Mouse (Mus musculus): ENCODE data around the gene Olfr322.
"Not testable (repeated sequence)": the region's sequence is repeated elsewhere in the genome, so short reads cannot be mapped to it uniquely, and the experiment has no call there.

The Olfr322 gene

DNA sequence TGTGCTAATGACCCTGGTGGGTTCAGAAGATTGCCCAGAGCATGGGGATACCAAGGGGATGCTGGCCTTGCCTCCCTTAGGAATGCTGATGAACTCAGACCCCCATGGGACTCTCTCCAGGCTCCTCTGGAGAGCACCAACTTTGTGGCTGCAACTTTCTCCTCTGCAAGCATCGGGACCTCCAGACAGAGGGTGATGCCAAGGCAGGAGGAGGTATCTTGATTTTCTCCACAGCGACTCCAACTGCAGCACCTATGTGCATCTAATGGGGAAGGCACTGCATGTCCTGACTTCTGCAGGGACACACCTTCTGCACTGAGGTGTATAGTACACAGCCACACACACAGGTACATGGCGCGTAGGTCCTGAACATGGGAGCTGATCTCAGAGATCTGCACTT is at the start of gene Olfr322:
Gene Olfr322, plus strand, starts transcription at position 187 of the 400 bp plus-strand sequence.
- DNase-seq (ENCODE audit: inconsistent age in 2 of 2, low spot score in 1 of 2) = no peak

DNA sequence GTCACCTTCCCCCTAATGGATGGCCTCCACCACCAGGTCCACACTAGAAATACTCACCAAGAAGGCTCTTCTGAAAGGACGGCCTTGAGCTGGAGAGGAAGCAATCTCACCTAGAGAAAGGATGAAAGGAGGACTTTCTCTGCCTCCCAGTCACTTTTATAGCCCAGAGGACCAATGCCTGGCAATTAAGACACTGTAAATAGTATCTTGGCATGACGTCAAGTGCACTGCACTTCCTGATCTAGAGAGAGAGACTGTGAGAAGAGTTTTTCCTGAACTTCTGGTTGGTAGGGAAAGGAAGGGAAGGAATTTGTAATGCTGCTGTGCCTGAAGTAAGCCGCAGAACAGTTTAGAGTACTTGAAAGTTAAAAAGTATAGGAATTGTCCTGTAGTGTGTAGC is 45.2 kb upstream of the Olfr322 start:
- no peak for DNase-seq (ENCODE audit: inconsistent age in 2 of 2, low spot score in 1 of 2)

DNA sequence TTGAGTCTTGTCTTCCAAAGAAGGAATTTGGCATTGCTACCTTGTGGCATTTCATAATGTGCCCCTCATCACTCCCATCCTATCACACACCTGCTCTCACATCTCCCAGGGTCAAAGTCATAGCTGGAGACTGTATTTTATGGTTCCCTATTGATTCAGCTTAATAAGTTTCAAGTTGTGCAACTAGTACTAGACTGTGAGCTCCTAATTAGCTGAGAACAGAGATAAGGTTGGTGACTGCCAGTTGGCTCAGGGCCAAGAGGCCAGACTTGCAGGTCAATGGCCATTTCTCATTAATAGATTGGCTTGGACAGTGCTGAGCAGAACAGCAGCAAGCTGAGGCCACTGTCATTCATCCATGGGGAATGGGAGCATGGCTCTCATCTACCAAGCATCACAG is 44.1 kb upstream of the Olfr322 start:
- no peak for DNase-seq (ENCODE audit: inconsistent age in 2 of 2, low spot score in 1 of 2)

DNA sequence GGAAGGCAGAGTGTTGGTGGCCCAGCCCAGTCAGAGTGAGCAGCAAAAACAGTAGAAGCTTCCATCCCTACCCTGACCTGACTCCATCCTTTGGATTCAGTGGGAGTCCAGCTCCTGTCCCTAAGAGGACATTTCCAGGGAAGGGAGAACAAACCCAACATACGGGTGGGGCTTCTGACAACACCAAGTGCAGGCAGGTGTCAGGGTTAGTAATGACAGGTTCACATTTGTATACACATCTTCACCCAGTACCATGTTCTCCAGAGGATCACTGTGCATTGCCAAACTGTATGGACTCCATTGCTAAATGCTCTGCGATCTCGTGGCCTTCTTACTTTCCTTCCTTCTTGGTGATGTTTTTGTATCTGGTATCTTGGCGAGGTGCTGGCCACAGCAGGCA is 42.6 kb upstream of the Olfr322 start, which contains the start of gene 2210407C18Rik:
Gene 2210407C18Rik, minus strand, starts transcription at position 101 of the 400 bp plus-strand sequence.
- no peak for DNase-seq (ENCODE audit: inconsistent age in 2 of 2, low spot score in 1 of 2)

DNA sequence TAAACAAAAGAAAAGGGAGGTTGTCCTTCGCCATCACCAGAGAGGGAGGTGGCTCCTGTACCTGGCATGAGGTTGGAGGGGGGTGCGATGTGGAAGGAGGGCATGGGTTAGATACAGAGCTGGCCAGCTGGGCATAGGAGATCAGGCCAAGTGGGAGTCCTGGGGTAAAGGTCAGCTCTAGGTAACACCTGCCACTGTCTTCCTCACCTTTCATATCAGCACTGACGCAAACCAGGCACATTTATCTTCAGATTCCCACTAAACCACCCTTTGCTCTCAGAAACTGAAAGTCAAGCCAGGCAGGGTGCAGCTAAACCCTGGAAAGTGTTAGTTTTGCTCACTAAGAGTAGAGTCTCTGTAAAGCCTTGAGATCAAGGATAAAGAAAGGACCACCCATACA is 40.2 kb upstream of the Olfr322 start:
- no peak for DNase-seq (ENCODE audit: inconsistent age in 2 of 2, low spot score in 1 of 2)

DNA sequence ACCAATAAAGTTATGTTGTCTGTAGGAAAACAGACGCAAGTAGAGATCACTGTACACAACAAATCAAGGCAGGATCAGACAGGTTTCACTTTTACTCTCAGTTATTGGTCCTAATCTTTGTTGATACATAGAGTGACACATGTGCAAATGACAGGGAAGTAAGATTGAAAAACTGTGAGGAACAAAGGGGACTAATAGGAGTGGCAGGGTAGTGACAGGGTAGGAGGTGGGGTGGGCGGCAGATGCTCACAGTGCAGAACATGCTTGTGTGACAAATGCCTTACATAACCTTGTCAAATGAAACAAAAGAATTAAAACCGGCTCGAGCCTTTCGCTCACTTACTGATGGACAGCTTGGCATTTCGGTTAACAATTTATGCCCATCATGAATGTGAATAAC is 39.8 kb upstream of the Olfr322 start:
- no peak for DNase-seq (ENCODE audit: inconsistent age in 2 of 2, low spot score in 1 of 2)

DNA sequence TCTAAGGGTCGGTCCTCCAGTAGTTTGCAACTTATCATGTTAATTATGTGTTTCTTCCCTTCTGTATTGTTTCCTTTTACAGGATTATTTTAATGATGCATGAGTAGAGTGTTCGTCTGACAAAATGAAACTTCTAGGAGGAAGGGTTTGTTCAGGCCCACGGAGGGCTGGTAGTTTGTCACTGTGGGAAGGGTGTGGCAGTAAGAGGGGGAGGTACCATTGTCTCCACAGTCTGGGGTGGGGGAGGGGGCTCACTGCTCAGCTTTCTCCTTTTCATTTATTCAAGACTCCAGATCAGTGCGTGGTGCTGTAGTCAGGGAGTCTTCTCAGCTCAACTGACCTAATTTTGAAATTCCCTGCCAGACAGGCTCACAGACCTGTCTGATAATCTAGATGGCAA is 32.4 kb upstream of the Olfr322 start:
- DNase-seq (ENCODE audit: inconsistent age in 2 of 2, low spot score in 1 of 2) = no peak

DNA sequence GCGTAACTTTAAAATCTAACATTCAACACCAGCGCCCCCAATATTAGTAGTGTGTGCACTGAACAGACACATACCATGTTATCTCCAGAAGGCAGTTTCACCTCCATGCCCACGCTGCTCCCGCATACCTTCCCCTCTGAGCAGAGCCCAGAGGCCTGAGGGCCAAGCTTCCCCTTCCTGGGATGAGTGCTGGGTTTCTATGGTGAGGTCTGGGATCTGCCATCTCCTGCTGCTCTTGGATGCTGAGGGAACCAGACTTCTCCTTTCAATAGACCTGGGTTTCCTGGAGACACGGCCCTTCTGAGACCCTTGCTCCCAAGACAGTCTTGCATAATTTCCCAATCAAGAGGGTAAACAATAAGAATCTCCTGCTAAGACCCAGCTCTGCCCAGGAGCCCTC is 28.2 kb upstream of the Olfr322 start, which contains the start of gene Olfr323:
Gene Olfr323, minus strand, starts transcription at position 101 of the 400 bp plus-strand sequence.
- no peak for DNase-seq (ENCODE audit: inconsistent age in 2 of 2, low spot score in 1 of 2)

DNA sequence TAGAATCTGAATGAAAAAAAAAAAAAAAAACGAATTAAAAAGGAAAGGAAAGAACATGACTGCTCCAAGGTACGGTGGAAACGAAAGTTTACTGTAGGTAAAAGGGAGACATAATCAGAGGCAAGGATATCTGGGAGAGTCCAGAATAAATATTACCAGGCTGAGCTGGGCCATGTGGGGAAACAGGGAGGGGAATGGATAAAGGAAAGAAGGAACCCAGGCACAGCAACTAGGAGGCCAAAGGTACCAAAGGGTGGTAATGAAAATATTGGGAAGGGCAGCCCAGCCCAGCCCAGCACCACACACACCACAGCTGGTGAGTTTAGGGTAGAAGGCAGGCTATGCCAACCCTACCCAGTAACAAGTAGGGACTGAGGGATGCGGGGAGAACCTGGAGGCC is 23.7 kb upstream of the Olfr322 start:
- DNase-seq (ENCODE audit: inconsistent age in 2 of 2, low spot score in 1 of 2) = no peak

DNA sequence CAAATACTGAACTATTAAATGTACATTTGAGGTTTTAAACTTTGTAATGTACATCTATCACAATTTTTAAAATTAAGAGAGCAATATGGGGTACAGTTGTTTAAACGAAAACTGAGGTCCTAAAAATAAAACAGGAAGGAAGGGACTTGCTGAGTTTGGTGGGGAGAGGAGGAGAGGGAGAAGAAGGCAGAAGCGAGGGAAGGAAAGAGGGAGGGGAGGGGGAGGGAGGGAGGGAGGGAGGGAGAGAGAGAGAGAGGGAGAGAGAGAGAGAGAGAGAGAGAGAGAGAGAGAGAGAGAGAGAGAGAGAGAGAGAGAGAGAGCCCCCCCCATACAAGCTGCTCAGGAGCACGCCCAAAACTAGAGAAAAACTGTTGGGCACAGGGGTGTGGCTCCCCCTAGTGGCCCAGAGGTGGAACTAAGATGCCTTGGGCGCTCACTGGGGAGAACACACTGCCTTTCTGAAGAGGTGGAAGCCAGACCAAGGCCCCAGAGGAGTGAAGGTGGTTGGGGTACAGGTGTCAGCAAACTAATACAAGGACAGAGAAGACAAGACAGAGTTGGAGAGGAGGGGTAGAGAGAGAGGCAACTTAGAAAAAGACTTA is 22.1 kb upstream of the Olfr322 start:
- peak; percentile 45 to 72 for DNase-seq (ENCODE audit: inconsistent age in 2 of 2, low spot score in 1 of 2)

DNA sequence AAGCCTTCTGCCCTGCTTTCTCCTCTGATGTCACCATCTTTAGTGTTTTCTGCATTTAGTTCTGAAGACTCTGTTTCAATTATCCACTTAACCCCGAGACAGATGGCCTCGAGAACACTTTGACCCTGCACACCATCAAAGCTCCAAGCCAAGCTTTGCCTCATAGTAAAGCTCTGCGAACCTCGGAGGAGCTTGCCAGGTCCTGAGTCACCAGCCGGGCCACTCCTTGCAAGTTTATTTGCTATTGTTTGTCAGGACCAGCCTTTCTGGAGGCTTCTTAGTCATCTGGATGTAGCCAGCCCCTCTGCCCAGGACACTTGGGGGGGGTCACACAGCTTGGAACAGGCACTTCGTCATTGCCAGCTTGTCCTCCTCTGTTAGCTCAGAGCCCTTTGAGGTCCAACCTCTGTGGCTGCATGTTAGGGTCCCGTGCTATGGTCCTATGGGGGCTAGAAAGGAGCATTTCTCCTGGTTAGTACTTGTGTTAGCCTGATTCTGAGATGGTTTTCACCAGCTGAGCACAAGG is 20.3 kb upstream of the Olfr322 start:
- DNase-seq (ENCODE audit: inconsistent age in 2 of 2, low spot score in 1 of 2) = peak; percentile 57 to 71

DNA sequence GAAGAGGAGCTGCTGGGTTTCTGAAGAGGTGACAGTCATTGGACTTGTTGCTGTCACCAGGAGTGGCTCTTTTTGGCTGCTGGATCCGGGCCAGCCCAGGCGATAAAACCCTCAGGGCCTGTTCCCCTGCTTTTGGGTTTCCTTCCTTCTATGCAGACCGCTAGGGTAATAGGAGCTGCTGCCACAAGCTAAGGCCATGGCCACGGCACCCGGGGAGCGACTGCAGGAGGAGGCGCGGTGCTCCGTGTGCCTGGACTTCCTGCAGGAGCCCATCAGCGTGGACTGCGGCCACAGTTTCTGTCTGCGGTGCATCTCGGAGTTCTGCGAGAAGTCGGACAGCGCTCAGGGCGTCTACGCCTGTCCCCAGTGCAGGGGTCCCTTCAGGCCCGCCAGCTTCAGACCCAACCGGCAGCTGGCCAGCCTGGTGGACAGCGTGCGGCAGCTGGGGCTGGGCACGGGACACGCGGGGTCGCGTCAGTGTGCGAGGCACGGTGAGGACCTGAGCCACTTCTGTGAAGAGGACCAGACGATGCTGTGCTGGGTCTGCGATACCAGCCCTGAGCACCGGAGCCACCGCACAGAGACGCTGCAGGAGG is 18.2 kb upstream of the Olfr322 start, which contains the start of gene Trim58:
Gene Trim58, plus strand, starts transcription at position 194 of the 596 bp plus-strand sequence.
- peak; percentile 15 to 45 for DNase-seq (ENCODE audit: inconsistent age in 2 of 2, low spot score in 1 of 2)

DNA sequence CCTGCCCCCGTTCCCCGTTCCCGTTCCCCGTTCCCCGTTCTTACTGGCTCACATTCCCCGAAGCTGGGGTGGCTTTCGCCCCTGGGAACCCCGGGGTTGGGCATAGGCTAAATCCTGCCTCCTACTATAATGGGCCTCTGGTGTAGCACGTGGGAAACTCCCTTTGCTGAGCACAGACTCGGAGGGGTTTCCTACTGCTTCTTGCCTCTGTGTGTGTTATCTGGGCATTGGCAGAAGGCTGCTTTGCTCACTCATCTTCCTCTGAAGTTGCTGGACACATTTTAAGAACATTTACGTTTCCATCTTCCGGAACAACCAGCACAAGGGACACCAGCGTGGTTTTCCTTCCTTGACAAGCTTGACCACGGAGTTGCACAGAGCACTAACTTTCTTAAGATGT is 17.5 kb upstream of the Olfr322 start:
- DNase-seq (ENCODE audit: inconsistent age in 2 of 2, low spot score in 1 of 2) = no peak

DNA sequence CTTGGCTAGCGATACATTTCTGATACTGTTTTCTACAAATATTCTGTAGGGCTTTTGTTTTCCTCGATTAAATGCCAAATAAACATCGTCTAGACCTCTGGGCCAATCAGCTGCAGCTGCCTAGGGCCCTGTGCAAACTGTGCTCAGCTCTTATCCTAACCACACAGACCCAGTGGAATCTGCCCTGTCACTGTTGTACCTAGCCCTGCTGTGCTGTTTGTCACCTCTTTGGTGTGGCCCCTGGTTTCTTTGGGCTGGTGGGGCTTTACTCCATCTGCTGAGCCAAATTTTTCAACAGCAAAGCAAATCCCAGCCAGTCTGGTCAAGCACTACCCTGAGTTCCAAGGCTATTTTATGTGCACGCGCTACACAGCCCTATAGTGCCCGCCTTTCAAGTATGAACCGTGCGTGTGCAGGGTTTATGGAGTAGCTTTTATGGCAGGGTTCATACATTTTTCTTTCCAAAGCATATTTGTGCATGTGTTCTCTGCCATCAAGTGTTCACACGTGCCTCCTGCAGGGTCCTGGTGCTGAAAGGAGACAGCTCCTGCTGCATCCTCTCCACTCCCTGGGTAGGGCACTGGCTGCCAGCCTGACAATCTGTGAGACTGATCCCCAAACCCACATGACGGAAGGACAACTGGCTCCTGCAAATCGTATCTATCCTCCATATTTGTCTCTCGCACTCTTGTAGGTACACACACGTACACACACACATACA is 16.8 kb upstream of the Olfr322 start:
- no peak for DNase-seq (ENCODE audit: inconsistent age in 2 of 2, low spot score in 1 of 2)

DNA sequence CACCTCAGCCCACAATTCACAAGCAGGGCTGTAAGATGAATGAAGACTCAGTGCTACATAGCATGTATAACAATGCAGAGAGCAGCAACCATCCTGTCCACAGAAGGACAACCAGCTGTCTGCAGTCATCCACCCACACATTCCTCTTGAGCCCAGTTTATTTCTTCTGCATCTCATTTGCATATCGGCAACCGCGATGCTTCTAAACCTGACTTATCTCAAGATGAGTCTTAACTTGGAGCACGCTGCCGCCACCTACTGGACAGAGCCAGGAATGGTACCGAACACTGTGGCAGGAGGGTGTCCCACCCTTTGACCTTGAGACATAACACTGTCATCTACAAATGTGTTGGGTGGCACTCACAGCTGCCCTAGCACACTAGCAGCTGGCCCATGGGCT is 15.2 kb upstream of the Olfr322 start:
- peak in 1 of 2 experiments; percentile 46 for DNase-seq (ENCODE audit: inconsistent age in 2 of 2, low spot score in 1 of 2)

DNA sequence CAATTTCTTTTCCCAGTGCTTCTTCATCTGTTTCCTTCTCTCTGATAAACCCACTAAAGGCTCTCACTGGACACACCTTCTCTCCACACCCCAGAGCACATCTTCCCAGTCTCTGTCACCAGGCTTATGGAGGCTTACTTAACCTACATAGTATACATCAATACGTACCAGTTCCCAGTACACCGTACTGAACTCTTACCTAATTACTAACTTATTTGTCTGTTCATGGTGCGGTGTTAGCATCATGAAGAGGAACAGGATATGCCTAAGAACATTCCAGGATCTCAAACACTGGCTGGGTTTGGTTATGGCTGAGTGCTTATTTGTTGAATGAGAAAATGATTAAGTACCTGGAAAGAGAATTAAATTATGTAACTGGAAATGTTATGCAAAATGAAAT is 3.4 kb upstream of the Olfr322 start:
- no peak for DNase-seq (ENCODE audit: inconsistent age in 2 of 2, low spot score in 1 of 2)

DNA sequence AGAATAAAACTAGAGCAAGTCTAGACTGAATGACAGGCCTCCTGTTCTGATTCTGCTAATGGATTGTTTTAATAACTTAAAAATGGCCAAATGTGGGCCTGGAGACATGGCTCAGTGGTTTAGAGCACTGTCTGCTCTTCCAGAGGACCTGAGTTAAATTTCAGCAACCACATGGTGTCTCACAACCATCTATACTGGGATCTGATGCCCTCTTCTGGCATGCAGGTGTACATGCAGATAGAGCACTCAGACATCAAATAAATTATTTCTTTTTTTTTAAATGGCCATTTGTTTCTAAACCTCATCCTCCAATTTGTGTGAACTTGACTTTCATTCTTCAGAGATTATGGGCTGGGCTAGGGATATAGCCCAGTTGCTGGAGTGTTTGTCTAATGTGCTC is 10.7 kb downstream of the Olfr322 start:
- DNase-seq (ENCODE audit: inconsistent age in 2 of 2, low spot score in 1 of 2) = no peak

DNA sequence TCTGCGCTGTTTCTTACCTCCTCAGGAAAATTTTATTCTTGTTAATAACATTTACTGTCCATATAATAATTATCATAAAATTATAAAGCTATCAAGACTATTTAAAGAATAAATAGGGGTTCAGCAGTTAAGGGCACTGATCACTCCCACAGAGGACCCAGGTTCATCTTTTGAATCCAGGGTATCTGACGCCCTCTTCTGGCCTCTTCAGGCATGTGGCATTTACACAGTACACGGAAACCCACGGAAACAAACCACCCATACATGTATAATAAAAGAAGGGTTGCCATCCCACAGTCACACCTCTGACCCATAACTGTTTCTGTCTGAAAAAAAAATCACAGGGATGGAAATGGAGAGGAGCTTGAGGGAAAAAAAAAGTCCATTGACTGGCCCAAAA is 13.2 kb downstream of the Olfr322 start:
- DNase-seq (ENCODE audit: inconsistent age in 2 of 2, low spot score in 1 of 2) = peak in 1 of 2 experiments; percentile 26

DNA sequence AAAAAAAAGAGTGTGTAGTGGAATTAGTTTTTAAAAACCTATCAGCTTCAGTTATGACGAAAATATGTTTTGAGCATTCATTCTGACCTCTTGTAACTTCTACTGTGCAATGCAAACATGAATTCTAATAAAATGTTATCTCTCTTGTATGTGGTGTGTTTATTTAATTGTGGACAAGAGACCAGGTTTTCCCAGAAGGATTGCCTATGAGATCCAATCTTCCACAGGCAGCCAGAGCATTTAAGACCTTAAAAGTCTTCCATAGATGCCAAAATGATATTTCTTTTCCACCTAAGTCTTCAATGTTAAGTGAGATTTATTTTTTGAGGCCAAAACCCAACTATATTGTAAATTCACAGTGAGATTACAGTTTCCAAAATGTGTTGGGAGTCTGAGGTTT is 22.2 kb downstream of the Olfr322 start, which contains the start of gene Olfr320:
Gene Olfr320, plus strand, starts transcription at position 301 of the 400 bp plus-strand sequence.
- no peak for DNase-seq (ENCODE audit: inconsistent age in 2 of 2, low spot score in 1 of 2)

DNA sequence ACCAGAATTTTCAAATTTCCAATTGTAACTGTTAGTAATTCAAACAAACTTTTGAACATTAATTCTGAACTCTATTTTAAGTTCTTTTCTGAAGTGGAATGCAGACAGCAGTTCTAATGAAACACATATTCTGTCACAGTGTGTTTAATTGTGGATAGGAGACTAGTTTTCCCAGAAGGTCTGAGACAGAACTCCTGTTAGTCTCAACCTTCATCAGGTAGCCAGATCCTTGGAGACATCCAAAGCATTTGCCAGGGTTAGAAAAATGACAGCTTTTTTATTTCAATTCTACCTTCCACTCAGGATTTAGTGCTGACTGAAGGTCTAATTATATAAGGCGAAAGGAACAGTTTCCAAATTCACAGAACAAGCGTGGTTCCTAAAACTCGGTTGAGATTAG is 40.3 kb downstream of the Olfr322 start, which contains the start of gene Olfr319:
Gene Olfr319, plus strand, starts transcription at position 301 of the 400 bp plus-strand sequence.
- DNase-seq (ENCODE audit: inconsistent age in 2 of 2, low spot score in 1 of 2) = no peak

DNA sequence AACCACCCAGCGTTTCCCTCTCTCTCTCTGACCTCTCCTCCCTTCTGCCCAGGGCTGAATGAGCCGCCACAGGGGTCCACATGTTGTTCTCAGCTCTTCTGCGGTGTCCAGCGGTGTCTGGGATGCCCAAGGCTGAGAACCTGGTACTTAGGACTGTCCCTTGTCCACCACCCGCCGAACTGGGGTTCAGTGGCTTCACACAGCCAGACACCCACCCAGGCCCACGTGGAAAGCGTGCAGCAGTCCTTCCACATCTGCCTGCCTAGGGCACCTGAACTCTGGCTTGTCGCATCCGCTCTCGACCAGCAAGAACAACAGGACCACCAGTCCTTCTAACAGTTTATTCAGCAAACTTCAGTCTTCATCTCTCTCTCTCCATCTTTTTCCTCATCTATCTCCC is 50.5 kb downstream of the Olfr322 start:
- no peak for DNase-seq (ENCODE audit: inconsistent age in 2 of 2, low spot score in 1 of 2)

DNA sequence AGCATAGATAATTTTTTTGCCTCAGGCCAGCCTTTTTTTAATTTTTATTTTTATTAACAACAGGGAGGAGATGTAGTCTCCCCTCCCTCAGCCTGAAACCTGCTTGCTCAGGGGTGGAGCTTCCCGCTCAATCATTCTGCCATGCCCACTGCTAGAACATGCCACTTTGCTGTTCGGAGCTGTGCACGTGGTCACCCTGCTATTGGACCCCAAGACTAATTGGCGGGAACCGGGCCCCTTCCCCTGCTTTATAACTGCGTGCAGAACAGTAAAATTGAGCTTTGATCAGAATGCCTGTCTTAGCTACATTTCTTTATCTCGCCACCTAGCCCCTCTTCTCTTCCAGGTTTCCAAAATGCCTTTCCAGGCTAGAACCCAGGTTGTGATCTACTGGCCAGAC is 59.1 kb downstream of the Olfr322 start:
- not testable (repeated sequence) for DNase-seq (ENCODE audit: inconsistent age in 2 of 2, low spot score in 1 of 2)
